Mouse (Mus musculus): ENCODE results near the gene Ftsj3.
"Not testable (repeated sequence)": the region's sequence is repeated elsewhere in the genome, so short reads cannot be mapped to it uniquely, and the experiment has no call there.

Ftsj3 gene

DNA sequence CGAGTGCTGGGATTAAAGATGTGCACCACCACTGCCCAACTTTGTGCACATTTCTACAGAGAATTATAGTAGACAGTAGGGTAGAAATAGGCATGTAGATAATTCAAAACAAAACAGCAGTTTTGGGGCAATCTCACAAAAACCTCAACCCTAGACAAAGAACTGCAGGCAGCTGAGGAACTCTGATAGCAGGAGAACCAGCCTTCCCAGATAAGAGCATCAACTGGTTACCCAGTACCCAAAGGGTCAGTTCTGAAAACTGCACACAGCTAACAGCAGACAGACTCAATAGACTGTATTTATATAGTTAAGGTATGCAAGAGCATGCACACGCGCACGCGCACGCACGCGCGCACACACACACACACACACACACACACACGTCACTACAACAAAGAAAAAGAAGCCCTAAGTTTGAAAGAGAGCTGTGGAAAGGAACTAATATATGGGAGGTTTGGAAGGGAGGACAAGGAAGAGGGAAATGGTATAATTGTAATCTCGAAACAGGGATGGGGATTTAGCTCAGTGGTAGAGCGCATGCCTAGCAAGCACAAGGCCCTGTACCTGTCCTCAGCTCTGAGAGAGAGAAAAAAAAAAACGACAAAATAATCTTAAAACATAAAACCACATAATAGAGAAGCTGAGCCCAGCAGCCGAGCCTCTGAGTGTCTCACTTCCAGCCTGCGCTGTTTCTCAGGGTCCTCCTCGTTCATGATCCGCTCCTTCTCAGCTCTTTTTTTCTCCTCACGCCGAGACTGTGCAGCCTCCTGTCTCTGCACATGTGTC, 54.3 kb downstream of the Ftsj3 start:
- DNase-seq (ENCODE audit: low spot score in 2 of 2) = no peak

DNA sequence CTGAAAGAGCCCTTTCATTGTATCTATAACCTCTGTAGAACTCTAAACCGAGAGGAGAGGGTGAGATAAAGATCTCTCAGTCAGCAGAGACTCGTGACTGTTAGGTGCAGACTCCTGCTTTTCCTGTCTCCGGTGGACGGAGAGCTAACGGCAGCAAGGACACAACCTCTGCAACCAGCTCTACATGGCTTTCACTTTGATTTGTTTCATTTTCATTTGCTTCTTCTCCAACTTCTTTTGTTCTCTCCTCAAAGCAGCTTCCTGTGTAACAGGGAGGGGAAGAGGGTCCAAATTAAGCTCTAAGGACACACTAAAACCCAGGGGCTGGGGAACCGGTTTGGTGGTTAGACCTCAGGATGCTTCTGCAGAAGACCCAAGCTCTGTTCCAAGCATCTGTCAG, 55.1 kb downstream of the Ftsj3 start:
- DNase-seq (ENCODE audit: low spot score in 2 of 2) = no peak

DNA sequence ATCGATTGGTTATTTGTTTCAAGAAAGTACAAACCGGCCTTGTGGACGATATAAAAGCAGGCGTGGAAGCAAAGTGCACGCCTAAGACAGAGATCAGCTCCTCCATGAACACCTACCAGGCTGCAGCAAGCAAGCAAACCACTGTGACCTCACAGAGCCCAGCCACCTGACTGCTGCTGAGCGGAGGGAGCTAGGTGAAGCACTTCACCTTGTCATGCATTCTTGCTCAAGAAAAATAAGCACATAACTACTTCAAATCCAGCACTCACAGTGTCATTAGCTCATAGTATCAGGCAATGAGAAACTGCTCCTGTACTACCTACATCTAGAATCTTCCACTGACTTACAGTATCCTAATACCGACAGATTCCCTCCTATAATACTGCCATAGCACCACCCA, 55.9 kb downstream of the Ftsj3 start:
- DNase-seq (ENCODE audit: low spot score in 2 of 2) = not testable (repeated sequence)

Measured in natural killer cell, adult 2 months (primary cell).